Mouse (Mus musculus) adrenal gland, adult 2 months (tissue): ENCODE data around the gene Faf1. TPM values are rescaled to one million over a fixed set of nuclear protein-coding genes. Genes with fewer than 3 reads are reported as not detected.

Experiments
- DNase-seq: peaks from one replicate; pipeline ENCODE4 v3.0.0; 2021
- polyA plus RNA-seq: library from polyadenylated mRNA; depleted of rRNA; stranded (reverse); fragments of >200 nt; gene quantifications from 2 replicates; pipeline ENCODE4 v1.2.3, GENCODE M21; 2012
- total RNA-seq, 2 experiments: library from RNA; stranded (reverse); gene quantifications; 2 replicates each; pipeline ENCODE4 v1.2.3; 2021

The Faf1 gene
- total and polyA plus RNA-seq, 3 experiments: 6.8 to 31.1 (median 24.8) TPM

DNA sequence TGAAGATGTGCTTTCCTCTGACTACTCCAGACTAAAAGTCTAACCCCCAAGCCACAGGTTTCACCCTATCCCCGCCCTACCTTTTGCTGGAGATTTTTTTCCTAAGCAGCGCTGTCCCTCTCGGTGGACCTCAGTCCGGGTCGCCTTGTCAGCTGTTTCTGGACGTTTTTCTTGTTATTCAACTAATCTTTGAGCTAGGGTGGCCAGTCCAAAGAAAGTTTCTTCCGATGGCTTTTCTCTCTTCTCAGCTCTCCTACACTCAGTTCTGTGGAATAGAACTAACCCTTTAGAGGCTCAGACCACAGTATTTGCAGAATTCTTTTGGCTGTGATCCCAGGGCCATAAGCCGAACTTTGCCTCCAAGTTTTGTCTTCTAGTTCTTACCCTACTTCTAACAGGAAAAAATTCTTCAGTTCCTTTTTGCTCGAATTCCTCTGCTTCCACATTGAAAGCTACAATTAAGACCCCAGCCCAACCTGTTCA, 302.5 kb downstream of the Faf1 start:
- no peak for DNase-seq

DNA sequence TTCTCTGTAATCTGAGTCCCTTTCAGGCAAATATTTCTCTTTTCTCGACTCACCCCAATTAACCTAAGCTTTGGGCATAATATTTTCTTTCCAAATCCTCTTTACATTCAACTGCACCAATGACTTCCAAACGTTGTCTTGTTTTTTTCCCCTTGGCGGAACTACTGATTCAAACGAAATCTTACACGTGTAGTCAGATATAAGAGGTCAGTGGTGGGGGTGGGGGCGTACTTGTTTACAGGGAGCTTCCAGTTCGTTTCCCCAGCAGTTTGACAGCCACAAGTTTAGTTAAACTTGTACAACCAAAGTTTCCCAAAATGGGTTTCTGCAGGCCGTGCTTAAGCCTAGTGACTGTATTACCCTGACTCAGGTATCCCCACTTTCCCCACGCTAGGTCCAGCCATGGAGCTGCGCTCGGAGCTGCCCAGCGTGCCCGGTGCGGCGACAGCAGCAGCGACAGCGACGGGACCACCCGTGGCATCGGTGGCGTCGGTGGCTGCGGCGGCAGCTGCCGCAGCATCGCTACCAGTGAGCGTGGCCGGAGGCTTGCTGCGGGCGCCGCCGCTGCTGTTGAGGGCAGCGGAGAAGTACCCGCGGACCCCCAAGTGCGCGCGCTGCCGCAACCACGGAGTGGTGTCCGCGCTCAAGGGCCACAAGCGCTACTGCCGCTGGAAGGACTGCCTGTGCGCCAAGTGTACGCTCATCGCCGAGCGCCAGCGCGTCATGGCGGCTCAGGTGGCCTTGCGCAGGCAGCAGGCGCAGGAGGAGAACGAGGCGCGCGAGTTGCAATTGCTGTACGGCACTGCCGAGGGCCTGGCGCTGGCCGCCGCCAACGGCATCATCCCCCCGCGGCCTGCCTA, 303.3 kb downstream of the Faf1 start:
- DNase-seq: peak; percentile 34

DNA sequence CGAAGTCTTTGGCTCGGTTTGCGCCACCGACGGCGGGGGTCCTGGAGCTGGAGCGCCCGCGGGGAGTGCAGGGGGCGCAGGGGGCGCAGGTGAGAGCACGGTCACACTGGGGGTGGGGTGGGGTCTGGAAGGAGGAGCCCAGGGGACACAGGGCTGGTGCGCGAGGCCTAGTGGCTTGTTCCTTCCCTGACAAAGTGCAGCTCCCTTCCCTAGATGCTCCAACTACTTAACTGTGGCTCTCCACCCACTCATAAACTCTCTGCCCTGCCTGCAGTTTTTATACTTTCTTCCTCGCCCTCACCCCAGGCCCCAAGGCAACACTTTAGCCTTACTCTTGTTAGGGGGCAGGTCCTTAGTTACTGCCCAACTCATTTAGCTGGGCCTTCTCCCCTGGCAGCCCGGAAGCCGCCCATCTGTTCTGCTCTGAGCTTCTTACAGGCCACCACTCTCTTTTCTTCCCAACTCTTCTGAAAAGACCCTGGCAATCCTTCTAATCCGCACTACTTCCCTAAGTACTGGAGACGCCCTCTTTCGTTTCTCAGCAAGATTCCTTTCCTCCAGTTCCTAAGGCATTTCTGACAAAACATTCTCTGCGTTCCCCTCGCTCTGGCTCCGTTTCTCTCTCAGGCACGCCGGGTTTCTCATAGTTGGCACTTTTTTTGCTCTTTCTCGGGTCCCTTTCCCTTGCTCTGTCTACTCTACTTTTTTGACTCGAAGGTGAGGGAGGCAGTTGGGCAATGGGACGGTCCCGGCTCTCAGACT, 304.1 kb downstream of the Faf1 start:
- no peak for DNase-seq

DNA sequence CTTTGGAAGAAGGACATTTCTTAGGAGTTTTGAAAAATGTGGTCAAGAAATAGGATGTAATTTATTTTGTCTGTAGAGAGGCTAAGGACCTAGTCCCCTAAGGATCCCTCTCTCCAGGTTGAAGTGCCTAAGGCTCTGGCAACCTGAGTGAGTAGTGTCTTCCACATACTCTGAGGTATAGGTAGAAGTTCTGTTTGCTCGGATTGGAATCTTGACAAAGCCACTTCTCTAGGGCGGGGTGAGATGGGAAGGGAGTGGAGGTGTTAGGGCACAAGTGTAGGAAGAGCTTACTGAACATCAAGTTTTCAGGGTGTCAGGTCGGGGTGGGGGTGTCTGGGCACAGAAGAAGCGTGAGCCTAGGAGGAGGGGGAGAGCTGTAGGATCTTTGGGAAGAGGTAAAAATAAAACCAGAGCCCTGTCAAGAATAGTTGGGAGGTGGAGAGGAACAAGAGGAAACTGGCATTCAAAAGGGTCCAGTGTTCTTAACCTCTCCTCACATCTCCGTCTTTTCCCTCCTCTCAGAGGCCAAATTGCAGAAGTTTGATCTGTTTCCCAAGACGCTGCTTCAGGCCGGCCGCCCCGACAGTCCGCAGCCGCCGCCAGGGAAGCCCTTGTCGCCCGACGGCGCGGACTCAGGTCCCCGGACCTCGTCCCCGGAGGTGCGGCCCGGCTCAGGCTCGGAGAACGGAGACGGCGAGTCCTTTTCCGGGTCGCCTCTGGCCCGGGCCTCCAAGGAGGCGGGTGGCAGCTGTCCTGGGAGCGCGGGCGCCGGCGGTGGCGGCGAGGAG, 304.9 kb downstream of the Faf1 start:
- DNase-seq: no peak

DNA sequence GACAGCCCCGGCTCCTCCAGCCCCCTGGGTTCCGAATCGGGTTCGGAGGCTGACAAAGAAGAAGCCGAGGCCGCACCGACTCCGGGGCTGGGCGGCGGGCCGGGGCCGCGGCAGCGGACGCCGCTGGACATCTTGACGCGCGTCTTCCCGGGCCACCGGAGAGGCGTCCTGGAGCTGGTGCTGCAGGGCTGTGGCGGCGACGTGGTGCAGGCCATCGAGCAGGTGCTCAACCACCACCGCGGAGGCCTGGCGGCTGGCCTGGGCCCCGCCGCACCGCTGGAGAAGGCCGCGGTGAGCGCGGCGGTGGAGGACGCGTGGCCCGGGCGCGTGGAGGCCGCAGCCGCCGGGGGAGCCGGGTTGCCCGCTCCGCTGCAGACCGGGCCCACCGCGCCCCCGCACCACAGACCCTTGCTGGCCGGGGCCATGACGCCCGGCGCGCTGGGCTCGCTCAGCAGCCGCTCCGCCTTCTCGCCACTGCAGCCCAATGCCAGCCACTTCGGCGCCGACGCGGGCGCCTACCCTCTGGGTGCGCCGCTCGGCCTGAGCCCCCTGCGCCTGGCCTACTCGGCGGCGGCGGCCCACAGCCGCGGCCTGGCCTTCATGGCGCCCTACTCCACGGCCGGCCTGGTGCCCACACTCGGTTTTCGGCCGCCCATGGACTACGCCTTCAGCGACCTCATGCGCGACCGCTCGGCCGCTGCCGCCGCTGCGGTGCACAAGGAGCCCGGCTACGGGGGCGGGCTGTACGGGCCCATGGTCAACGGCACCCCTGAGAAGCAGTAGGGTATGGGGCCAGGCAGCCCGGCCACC, 305.7 kb downstream of the Faf1 start:
- DNase-seq: peak; percentile 47

DNA sequence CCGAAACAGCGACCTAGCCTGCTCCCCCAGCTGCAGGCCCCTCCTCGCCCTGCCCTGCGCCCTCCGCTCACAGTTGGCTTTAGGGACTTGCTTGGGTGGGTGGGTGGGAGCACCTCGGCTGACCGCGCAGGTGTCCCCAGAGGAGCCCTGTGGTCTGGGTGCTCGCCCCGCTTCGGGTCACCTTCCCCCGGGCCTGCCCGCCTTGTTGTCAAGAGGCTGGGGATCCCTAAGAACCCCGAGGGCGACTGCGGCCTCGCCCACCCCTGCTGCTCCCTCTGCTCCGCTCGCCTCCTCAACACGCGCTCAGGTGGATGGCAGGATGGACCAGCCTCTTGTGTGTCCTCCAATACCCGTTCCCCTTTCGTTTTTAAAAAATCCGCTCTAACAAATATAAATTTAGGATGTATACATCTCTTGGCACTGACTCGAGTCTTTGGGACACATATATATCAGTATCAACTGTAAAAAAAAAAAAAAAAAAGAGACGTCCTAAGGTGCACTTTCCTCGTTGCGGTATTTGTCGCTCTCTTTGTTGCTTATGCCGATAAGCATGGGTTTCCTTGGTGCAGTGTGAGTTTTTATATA, 306.4 kb downstream of the Faf1 start:
- DNase-seq: no peak

DNA sequence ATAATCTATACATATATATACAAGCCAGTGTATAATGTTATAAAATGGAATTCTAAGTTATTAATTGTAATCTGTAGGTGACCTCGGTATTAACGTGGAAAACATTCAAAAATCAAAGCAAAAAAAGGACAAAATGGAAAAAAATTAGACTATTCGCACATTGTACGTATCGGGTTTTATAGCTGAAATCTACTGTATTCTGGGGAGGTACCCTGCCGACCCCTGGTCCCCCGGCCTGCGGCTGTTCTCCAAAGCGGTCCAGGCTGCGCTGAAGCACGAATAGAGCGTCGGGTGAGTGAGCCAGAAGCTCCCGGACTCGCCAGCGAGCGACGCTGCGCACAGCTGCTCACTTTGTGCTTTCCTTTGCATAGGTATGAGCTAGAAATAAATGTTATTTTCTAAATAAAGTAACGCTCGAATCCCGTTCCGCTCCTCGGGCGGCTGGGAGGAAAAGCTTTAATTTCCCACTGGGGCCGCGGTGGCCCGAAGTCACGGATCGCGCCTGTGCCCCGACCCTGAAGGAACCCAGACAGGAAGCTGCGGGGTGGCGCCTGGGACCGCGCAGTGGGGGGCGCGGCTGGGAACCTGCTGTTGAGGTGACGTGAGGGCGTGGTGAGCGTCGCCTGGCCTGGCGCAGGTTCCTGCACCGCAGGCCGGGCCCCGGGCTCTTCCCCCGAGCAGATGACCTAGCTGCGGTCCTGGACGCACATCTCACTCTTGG, 307.1 kb downstream of the Faf1 start:
- no peak for DNase-seq

DNA sequence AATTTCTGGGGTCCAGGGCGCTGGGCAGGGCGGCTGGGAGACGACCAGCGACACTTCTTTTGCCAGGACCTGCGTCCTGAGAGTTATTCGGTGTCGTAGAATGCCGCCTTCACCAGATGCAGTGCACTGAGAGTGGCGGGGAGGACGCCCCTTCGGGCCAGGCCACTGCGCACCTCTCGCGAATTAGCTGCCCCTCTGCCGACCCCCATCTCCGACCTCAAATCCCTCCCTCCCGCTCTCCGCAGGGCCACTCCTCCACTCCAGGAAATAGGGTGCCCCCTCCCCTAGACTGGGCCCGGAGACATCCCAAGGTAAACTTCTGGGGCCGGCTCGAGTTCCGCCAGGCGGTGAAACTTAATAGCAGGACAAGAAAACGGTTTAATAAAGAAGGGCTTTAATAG, 307.6 kb downstream of the Faf1 start:
- DNase-seq: no peak

DNA sequence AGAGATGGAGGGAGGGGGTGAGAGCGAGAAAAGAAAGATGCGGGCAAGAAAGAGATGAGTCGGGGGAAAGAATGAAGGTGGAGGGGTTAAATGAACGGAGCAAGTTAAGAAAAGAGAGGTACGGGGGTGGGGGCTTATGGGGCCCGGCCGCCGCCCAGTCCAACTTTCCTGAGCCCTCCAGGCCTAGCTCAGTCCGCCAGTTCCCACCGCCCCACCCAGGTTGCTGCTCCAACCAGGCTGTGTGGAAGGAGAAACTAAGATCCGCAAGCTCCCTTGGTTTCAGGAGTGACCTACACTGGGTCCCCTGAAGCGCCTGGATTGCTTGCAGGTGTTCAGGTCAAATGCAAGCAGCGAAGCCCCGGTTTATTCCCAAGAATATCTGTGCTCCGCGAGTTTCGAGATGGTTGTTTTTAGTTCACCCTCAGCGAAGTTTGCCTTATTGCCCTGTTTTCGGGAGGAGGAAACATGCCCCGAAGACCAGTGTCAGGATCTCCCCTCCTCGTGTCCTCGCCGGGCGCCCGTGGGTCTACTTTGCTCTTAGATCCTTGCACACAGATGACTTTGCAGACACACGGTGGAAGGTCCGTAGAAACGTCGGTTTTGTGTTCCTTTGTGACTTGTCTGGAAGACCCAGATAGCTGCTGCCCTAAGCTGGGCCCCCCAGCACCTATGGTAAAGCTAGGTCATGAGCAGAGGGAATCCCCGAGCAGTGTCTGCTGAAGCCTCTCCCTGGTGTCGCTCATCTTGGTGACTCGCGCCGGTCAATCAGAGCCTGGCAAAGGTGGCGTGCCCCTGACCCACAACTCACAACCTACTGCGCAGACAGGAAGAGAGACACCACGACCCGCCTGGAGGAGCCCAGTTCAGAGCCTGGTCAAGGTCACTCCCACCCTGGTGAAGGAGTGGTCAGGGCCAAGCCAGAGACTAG, 308.4 kb downstream of the Faf1 start:
- DNase-seq: no peak

DNA sequence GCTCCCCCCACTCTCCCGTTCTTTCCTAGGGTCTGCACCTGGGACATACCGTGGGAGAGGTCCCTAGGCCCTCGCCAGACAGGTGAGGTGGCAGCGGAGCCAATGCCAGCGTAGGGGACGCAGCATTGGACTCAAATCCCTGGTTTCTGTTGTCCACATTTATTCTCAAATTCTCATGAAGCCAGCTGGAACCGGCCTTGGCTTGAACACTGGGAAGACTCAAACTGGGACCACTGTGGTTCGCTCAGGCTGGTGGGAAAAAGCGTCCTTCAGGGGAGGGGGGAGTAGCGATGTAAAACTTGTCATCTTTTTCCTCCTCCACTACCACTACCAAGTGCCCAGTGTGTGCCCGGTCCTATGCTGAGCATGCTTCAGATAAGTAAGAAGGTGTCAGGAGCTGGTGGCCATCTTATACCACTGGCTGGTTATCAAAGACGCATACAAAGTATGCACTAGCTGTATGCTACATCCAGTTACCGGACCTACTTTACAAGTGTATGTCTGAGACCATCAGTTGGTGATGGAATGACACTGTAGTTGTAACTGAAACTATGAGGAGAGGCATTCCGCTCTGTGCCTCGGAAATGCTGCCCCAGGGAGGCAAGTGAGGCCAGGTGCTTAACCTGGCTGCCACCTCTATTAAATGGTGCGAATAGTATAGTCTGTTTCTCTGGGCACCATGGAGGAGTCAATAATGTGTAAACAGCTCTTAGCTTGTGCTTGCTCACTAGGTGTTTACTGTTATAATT, 309.2 kb downstream of the Faf1 start:
- no peak for DNase-seq

DNA sequence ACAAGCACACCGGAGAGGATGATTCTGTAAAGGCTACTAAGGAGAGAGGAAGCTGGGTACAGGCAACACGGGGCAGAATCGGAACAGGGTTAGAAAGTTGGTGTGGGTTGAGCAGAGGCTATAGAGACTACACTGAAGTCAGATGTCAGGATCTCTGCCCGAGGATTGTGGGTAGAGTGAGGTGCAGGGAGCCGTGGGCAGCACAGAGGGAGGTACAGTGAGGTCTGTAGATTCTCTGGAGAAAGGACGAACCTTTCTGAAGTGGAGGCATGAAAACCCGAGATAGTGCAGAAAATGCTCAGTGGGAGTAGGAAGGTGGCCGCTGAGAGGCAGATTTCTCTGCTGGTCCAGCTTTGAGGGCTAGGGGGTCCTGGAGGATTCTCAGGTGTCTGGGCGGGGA, 309.9 kb downstream of the Faf1 start:
- no peak for DNase-seq

DNA sequence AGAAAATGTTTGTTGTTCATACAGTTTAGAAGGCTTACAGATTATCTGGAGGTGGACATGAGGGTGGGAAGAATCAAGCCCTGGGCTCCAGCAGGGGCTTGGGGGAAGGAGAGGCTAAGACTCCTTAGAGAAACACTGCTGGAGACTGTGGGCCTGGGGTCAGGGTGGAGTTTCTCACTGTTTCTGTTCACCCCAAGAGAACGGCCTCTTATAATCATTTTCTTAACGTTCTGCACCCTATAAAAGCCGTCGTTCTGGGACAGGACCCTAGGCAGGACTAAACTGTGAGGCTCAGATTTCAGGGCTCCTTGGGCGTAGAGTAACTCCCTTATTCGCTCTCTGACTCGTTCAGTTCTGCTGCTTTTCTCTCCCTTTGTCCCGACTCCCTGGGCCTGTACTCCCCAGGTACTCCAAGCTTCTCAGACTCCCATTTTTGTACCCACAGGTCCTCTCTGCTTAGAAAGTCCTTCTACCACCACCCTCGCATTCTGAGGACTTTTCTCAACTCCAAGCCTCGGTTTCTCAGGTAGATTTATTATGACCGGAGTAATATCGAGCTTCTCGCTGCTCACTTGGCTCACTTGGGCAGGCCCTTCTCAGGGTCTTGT, 310.5 kb downstream of the Faf1 start:
- DNase-seq: no peak

DNA sequence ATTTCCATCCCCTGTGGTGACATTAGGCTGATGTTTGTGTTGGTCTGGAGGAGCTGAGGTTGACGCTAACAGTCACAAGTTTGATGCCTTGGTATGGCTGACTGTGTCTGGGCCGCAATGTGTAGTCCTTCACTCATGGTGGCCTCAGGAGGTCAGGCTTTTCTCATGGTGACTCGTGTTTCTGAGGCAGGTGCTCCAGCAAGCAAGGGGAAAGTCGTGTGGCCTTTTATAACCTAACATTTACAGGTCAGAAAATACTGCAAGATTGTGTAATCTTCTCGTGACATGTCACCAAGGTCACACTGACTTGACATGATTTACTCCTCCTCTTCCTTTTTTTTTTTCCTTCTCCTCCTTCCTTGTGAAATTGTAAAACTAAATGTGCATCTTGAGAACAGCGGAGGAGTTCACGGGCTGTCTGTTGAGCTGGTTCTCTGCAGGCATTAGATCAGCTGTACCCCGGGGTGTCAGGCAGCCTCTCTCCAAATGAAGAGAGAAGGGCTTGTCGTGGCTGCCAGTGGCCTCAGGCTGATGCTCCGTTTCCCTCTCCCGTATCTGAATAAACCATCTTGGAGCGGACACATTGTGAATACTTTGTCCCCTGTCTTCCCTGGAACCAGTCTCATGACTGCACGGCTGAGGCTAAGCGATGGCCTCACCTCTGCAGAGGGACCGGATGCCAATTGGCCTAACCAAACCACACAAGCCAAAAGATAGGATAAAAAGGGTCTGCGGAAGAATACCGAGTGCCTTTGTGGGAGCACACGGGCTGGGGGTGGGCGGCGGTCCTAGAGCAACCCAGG, 311.4 kb downstream of the Faf1 start:
- no peak for DNase-seq

DNA sequence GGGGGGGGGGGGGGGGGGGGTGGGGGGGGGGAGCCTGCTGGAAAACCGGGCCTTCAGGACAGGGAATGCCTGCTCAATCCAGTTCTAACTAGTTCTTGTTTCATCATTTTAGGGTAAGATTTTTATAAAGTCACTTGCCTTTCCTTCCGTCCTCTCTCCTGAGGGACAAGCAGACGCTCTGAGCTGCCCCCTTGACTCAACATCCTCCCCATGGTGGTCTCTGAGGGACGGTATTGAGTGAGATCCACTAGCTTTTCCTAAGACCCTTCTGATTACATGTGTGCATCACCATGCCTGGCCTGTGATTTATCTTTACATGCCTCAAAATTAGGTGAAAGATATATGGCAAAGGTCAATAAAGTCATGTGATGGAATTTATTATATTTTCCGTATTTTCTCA, 312.0 kb downstream of the Faf1 start:
- DNase-seq: no peak

DNA sequence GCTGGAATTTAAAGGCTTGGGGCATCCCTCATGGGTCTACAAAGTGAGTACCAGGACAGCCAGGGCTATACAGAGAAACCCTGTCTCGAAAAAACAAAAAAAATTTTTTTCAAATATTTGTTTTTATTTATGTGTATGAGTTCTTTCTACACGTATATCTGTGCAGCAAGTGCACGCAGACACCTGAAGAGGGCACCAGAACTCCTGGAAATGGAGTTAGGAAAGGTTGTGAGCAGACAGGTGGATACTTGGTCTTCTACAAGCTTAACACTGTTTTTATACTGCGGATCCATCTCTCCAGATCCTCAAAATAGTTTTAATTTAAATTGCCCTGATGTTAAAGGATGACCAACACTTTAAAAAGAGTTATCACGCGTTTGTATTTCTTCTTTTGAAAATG, 312.8 kb downstream of the Faf1 start:
- no peak for DNase-seq

DNA sequence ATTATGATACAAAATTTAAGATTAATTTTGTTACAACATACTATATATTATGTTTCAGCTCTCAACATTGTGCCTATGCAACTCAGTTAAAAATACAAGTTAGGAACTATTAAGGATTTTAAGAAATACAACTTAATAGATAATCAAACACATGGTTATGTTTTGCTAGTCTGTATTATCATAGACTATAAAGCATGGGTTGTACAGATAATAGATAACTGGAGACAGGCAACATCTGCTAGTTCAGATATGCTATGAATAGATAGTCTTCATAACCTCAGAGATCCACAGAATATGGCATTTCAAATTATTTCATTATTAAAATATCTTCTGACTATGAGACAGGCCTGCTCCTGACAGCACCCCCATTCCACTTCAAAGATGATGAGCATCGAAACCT, 329.7 kb downstream of the Faf1 start:
- no peak for DNase-seq
